Mouse (Mus musculus): ENCODE measurements around the gene Sema4c. TPM values are rescaled to one million over a fixed set of nuclear protein-coding genes. Genes with fewer than 3 reads are reported as not detected.

Sema4c gene
- polyA plus RNA-seq, 1 experiment = 16.8 TPM

- no peaks in the 10 kb centered on the region for H3K27me3 ChIP-seq (ENCODE audit: control insufficient read depth, insufficient read depth, low read length)
- no peak for TF ChIP-seq CTCF (IDR thresholded peaks at IDR 0.05; ENCODE audit: borderline replicate concordance, control insufficient read depth, extremely low read depth, insufficient read depth, low read length, poor library complexity)
- 83% methylated on average over 1 of the region's 1 CpGs for WGBS
- H3K27ac ChIP-seq (ENCODE audit: control insufficient read depth, insufficient read depth, low read length) = no peak overlapping the region
- no peak for DNase-seq
- H3K4me3 ChIP-seq (ENCODE audit: control insufficient read depth, insufficient read depth, low read length) = no peak overlapping the region
- no peaks in the 10 kb centered on the region for H3K36me3 ChIP-seq (ENCODE audit: control insufficient read depth, insufficient read depth, low read length)
- H3K4me1 ChIP-seq (replicated peaks; ENCODE audit: control insufficient read depth, insufficient read depth, low read length) = peaks cover 9% of the 10 kb centered on the region; the same call in 1 of the 2 replicates
Measured at GRCm38 (mm10) chr1:36572709-36573108, 14.6 kb upstream of the Sema4c start.

DNA sequence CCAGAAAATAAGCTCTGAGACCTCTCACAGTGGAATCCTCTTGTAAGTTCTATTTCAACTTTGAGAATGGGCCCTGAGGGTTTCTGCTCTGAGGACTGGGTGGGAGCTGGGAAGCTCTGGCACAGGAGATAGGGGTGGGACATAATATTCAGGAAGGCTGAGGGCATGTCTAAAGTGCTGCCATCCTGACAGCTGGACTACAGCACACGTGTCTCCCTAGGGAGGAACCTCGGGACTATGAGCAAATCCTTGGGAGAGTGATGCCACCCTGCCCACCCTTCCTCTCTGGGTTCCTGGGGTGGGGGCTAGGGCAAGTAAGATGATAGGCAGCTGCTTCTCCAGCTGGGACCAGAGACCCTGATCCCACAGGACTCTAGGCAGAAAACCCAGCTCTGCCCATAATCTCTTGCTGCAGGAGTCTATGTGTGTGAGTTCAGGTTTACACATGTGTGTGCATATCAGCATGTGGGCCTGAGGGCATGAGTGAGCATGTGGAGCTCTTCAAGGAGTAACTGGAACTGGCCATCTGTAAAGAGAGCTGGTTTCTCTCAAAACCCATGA, 14.1 kb upstream of the Sema4c start:
- H3K27ac ChIP-seq (ENCODE audit: control insufficient read depth, insufficient read depth, low read length) = no peak overlapping the region
- TF ChIP-seq CTCF (IDR thresholded peaks at IDR 0.05; ENCODE audit: borderline replicate concordance, control insufficient read depth, extremely low read depth, insufficient read depth, low read length, poor library complexity) (no peak), POLR2A (IDR thresholded peaks at IDR 0.05; ENCODE audit: control insufficient read depth, extremely low read depth, insufficient read depth, low read length, poor library complexity) (no peak)
- DNase-seq = no peak

DNA sequence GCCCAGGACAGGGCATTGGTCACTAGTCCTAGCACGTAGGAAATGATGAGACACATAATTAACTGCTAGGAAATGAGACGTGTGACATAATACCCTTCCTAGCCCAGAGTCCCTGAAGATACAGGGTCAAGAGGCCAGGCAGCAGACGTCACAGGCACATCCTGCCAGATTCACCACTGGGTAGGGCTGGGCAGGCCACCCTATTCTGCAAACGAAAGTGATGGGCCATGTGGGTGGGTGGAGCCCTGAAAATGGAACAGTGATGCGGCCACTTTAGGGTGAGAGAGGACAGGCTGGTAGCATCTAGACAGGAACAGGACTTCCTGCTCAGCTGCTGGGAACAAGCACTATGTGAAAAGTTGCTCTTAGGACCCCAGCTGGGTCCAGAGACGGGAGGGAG, 13.5 kb upstream of the Sema4c start:
- H3K27me3 ChIP-seq (ENCODE audit: control insufficient read depth, insufficient read depth, low read length) = no peaks in the 10 kb centered on the region
- no peak overlapping the region for H3K27ac ChIP-seq (ENCODE audit: control insufficient read depth, insufficient read depth, low read length)
- TF ChIP-seq POLR2A (IDR thresholded peaks at IDR 0.05; ENCODE audit: control insufficient read depth, extremely low read depth, insufficient read depth, low read length, poor library complexity) (no peak), CTCF (IDR thresholded peaks at IDR 0.05; ENCODE audit: borderline replicate concordance, control insufficient read depth, extremely low read depth, insufficient read depth, low read length, poor library complexity) (no peak)
- H3K36me3 ChIP-seq (ENCODE audit: control insufficient read depth, insufficient read depth, low read length) = no peaks in the 10 kb centered on the region
- no peak for DNase-seq
- WGBS = 47% methylated on average over 6 of the region's 6 CpGs
- no peak overlapping the region for H3K4me3 ChIP-seq (ENCODE audit: control insufficient read depth, insufficient read depth, low read length)
- H3K4me1 ChIP-seq (replicated peaks; ENCODE audit: control insufficient read depth, insufficient read depth, low read length) = 0 out of 2 replicates have a peak, but pooled peaks cover 9% of the 10 kb centered on the region

More for the DNA sequence above, 14.1 kb upstream of the Sema4c start:
- WGBS = 78% methylated on average over 2 of the region's 2 CpGs
- H3K36me3 ChIP-seq (ENCODE audit: control insufficient read depth, insufficient read depth, low read length) = no peaks in the 10 kb centered on the region
- peaks cover 9% of the 10 kb centered on the region; the same call in 1 of the 2 replicates for H3K4me1 ChIP-seq (replicated peaks; ENCODE audit: control insufficient read depth, insufficient read depth, low read length)
- no peaks in the 10 kb centered on the region for H3K27me3 ChIP-seq (ENCODE audit: control insufficient read depth, insufficient read depth, low read length)
- H3K4me3 ChIP-seq (ENCODE audit: control insufficient read depth, insufficient read depth, low read length) = no peak overlapping the region

DNA sequence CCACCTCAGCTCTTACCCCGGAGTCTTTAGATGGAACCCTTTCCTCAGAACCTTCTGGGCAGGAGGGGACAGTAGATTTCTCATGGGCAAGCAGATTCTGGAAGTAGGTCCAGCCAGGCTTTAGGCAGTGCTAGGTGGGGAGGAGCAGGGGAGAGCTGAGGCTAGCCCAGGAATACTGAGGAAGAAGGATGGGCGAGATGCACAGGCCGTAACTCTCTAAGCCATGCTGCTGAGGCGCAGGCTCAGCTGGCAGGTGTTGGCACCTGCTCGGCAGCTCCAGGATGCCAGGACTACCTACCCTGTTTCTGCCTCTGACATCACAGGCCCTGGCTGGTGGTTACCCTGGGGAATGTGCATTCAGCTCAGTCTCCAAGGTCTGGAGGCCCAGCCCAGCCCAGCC, 12.2 kb upstream of the Sema4c start:
- Histone ChIP-seq H3K4me1 (replicated peaks; ENCODE audit: control insufficient read depth, insufficient read depth, low read length) (0 out of 2 replicates have a peak, but pooled peaks cover 9% of the 10 kb centered on the region), H3K27me3 (ENCODE audit: control insufficient read depth, insufficient read depth, low read length) (no peaks in the 10 kb centered on the region), H3K27ac (ENCODE audit: control insufficient read depth, insufficient read depth, low read length) (no peak overlapping the region), H3K36me3 (ENCODE audit: control insufficient read depth, insufficient read depth, low read length) (no peaks in the 10 kb centered on the region), H3K4me3 (ENCODE audit: control insufficient read depth, insufficient read depth, low read length) (no peak overlapping the region)
- TF ChIP-seq CTCF (IDR thresholded peaks at IDR 0.05; ENCODE audit: borderline replicate concordance, control insufficient read depth, extremely low read depth, insufficient read depth, low read length, poor library complexity) = no peak
- no peak for TF ChIP-seq POLR2A (IDR thresholded peaks at IDR 0.05; ENCODE audit: control insufficient read depth, extremely low read depth, insufficient read depth, low read length, poor library complexity)
- WGBS = 96% methylated on average over 5 of the region's 5 CpGs
- DNase-seq = no peak

DNA sequence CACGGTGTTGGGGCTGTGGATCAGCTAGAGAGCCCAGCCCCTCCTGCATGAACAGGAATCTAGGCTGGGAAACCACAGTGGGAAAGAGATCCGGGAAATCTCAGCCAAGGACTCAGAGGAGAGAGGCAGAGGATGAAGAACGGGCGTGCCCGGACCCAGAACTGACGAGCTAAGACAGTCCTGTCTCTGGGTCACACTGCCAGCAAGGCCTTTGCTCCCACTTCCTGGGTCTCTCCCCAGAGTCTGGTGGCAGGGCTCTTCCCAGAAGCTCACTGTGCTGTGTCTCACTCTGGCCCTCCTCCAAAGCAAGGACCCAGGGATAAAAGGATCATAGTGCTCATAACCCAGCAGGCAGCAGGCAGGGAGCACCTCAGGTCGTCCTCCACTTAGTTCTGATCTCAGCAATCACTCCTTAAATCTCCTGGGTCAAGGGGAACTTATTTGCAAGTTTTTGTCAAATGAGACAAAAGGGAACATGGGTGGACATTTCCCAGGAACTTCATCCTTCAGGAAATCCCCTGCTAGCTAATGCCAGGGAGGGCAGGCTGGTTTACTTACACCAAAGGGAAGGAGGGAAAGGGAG, 11.6 kb upstream of the Sema4c start:
- Histone ChIP-seq H3K4me1 (replicated peaks; ENCODE audit: control insufficient read depth, insufficient read depth, low read length) (0 out of 2 replicates have a peak, but pooled peaks cover 9% of the 10 kb centered on the region), H3K27me3 (ENCODE audit: control insufficient read depth, insufficient read depth, low read length) (no peaks in the 10 kb centered on the region), H3K27ac (ENCODE audit: control insufficient read depth, insufficient read depth, low read length) (no peak overlapping the region), H3K36me3 (ENCODE audit: control insufficient read depth, insufficient read depth, low read length) (no peaks in the 10 kb centered on the region), H3K4me3 (ENCODE audit: control insufficient read depth, insufficient read depth, low read length) (no peak overlapping the region)
- DNase-seq = no peak
- no peak for TF ChIP-seq CTCF (IDR thresholded peaks at IDR 0.05; ENCODE audit: borderline replicate concordance, control insufficient read depth, extremely low read depth, insufficient read depth, low read length, poor library complexity)
- WGBS = 69% methylated on average over 7 of the region's 7 CpGs

DNA sequence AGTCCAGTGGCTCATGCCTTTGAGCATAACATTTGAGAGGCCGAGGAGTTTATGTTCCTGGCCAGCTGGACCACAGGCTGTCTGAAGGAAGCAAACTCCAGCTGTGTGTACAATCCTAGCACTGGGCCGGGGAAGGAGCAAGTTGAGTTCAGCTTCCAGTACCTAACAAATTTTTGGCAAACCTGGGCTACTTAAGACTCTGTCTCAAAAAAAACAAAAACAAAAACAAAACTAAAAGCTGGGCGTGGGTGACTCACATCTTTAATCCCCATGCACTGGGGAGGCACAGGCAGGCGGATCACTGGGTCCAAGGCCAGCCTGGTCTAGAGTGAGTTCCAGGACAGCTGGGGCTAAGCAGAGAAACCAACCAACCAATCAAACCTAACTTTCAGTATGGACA, 10.6 kb upstream of the Sema4c start:
- H3K4me3 ChIP-seq (ENCODE audit: control insufficient read depth, insufficient read depth, low read length) = no peak overlapping the region
- H3K27ac ChIP-seq (ENCODE audit: control insufficient read depth, insufficient read depth, low read length) = no peak overlapping the region
- TF ChIP-seq CTCF (IDR thresholded peaks at IDR 0.05; ENCODE audit: borderline replicate concordance, control insufficient read depth, extremely low read depth, insufficient read depth, low read length, poor library complexity) (no peak), POLR2A (IDR thresholded peaks at IDR 0.05; ENCODE audit: control insufficient read depth, extremely low read depth, insufficient read depth, low read length, poor library complexity) (no peak)
- no peak for DNase-seq
- 0 out of 2 replicates have a peak, but pooled peaks cover 1% of the 10 kb centered on the region for H3K4me1 ChIP-seq (replicated peaks; ENCODE audit: control insufficient read depth, insufficient read depth, low read length)
- H3K27me3 ChIP-seq (ENCODE audit: control insufficient read depth, insufficient read depth, low read length) = no peaks in the 10 kb centered on the region
- WGBS = 91% methylated on average over 4 of the region's 4 CpGs
- no peaks in the 10 kb centered on the region for H3K36me3 ChIP-seq (ENCODE audit: control insufficient read depth, insufficient read depth, low read length)

Data from thymus, adult 2 months (tissue).